Comparison of ENCODE assay signal across 12 mouse cellular contexts in genomic region chr3:148958714-148959113, GRCm38 (mm10). TPM values are rescaled to one million over a fixed set of nuclear protein-coding genes. Genes with fewer than 3 reads are reported as not detected.
DNase-seq lines count a peak whose midpoint lies in the region; ATAC-seq and TF ChIP-seq lines count a peak whose summit lies in the region.
"Had no signal": no experiment of that assay in that cellular context is flagged by ENCODE, and none has a peak within 500 bp of the region (broad histone marks: within the 10 kb centered on the region; RNA-seq: fewer than 3 reads in every experiment).

No protein-coding gene starts in this region.

- peak overlapping the region; percentile 49; the same call in 1 of the 2 replicates for H3K4me2 ChIP-seq in forebrain, embryonic 15.5 days (replicated peaks)
- peak overlapping the region; percentile 82 for H3K4me2 ChIP-seq in heart, embryonic 16.5 days (ENCODE audit: low read depth, low read length)
- H3K4me2 ChIP-seq in midbrain, embryonic 14.5 days (ENCODE audit: low read length) = peak overlapping the region; percentile 50

- no peaks in the 10 kb centered on the region for H3K27me3 ChIP-seq in forebrain, embryonic 15.5 days
- H3K27me3 ChIP-seq in forebrain, embryonic 10.5 days (ENCODE audit: poor library complexity, severe bottlenecking) = no peaks in the 10 kb centered on the region
- no peaks in the 10 kb centered on the region for H3K27me3 ChIP-seq in heart, embryonic 16.5 days (ENCODE audit: control insufficient read depth, insufficient read depth, low read length)
- H3K27me3 ChIP-seq in midbrain, embryonic 14.5 days (ENCODE audit: control insufficient read depth, insufficient read depth, low read length) = no peaks in the 10 kb centered on the region
- H3K27me3 ChIP-seq: limb, embryonic 15.5 days had no signal

- ATAC-seq in forebrain, embryonic 15.5 days (replicated peaks) = no peak
- peak; percentile 68; the same call in 1 of the 2 replicates for ATAC-seq in heart, embryonic 16.5 days (replicated peaks; ENCODE audit: extremely low read depth, insufficient read depth, low FRiP score)
- no peak for ATAC-seq in midbrain, embryonic 14.5 days (ENCODE audit: low FRiP score, low TSS enrichment)

- 63% methylated on average over 5 of the region's 5 CpGs for WGBS in forebrain, embryonic 15.5 days
- WGBS in forebrain, embryonic 10.5 days = 77% methylated on average over 5 of the region's 5 CpGs
- 11% methylated on average over 5 of the region's 5 CpGs for WGBS in heart, embryonic 16.5 days
- WGBS in midbrain, embryonic 14.5 days = 67% methylated on average over 5 of the region's 5 CpGs

- H3K27ac ChIP-seq in forebrain, embryonic 15.5 days (replicated peaks) = no peak overlapping the region
- no peak overlapping the region for H3K27ac ChIP-seq in forebrain, embryonic 10.5 days
- no peak overlapping the region for H3K27ac ChIP-seq in layer of hippocampus, adult 2 months
- peak overlapping the region; percentile 45; the same call in 1 of the 2 replicates for H3K27ac ChIP-seq in heart, embryonic 16.5 days (ENCODE audit: low read length)
- no peak overlapping the region for H3K27ac ChIP-seq in midbrain, embryonic 14.5 days (replicated peaks; ENCODE audit: low read depth, low read length)
- H3K27ac ChIP-seq: limb, embryonic 15.5 days had no signal

- peak overlapping the region; percentile 18; the same call in 1 of the 2 replicates for H3K9ac ChIP-seq in forebrain, embryonic 15.5 days (replicated peaks)
- peak overlapping the region; percentile 63 for H3K9ac ChIP-seq in heart, embryonic 16.5 days (ENCODE audit: low read length)
- H3K9ac ChIP-seq in midbrain, embryonic 14.5 days (replicated peaks; ENCODE audit: low read length) = 0 out of 2 replicates have a peak overlapping the region, but pooled peaks have one; percentile 23
- H3K9ac ChIP-seq: limb, embryonic 15.5 days had no signal

- peaks cover 57% of the 10 kb centered on the region for H3K4me1 ChIP-seq in forebrain, embryonic 15.5 days
- H3K4me1 ChIP-seq in forebrain, embryonic 10.5 days = peaks cover 73% of the 10 kb centered on the region
- H3K4me1 ChIP-seq in heart, embryonic 16.5 days (ENCODE audit: control insufficient read depth, insufficient read depth, low read length) = peaks cover 42% of the 10 kb centered on the region
- peaks cover 48% of the 10 kb centered on the region for H3K4me1 ChIP-seq in midbrain, embryonic 14.5 days (ENCODE audit: control insufficient read depth, insufficient read depth, low read length)

- TF ChIP-seq CTCF in layer of hippocampus, adult 2 months (conservative IDR thresholded peaks at IDR 0.05) = no peak

- no peak for DNase-seq in forebrain, embryonic 10.5 days (ENCODE audit: extremely low spot score, low spot score)
- DNase-seq in layer of hippocampus, adult 2 months (ENCODE audit: low spot score in 2 of 2) = no peak
- DNase-seq in layer of hippocampus, adult 9-11 months = no peak
- no peak for DNase-seq in midbrain, embryonic 14.5 days
- DNase-seq in right cerebral cortex, adult 2 months (ENCODE audit: low spot score in 2 of 2) = no peak
- no peak for DNase-seq in kidney, adult 11 months
- DNase-seq: cerebellum, adult 9-11 months; right cerebral cortex, postnatal 25 days; thymus, adult 18-20 months had no signal

- no peaks in the 10 kb centered on the region for H3K9me3 ChIP-seq in forebrain, embryonic 15.5 days
- no peaks in the 10 kb centered on the region for H3K9me3 ChIP-seq in forebrain, embryonic 10.5 days
- H3K9me3 ChIP-seq in heart, embryonic 16.5 days (replicated peaks; ENCODE audit: control insufficient read depth, low read length) = no peaks in the 10 kb centered on the region
- H3K9me3 ChIP-seq in midbrain, embryonic 14.5 days (ENCODE audit: control insufficient read depth, low read length) = no peaks in the 10 kb centered on the region
- H3K9me3 ChIP-seq: limb, embryonic 15.5 days had no signal

- no peak overlapping the region for H3K4me3 ChIP-seq in forebrain, embryonic 15.5 days
- H3K4me3 ChIP-seq in forebrain, embryonic 10.5 days = no peak overlapping the region
- H3K4me3 ChIP-seq in layer of hippocampus, adult 2 months = peak overlapping the region; percentile 34; the same call in 1 of the 2 replicates
- H3K4me3 ChIP-seq in heart, embryonic 16.5 days (ENCODE audit: low read length) = peak overlapping the region; percentile 57
- H3K4me3 ChIP-seq in midbrain, embryonic 14.5 days (replicated peaks; ENCODE audit: low read depth, low read length) = no peak overlapping the region

- no peaks in the 10 kb centered on the region for H3K36me3 ChIP-seq in forebrain, embryonic 15.5 days
- H3K36me3 ChIP-seq in forebrain, embryonic 10.5 days (replicated peaks) = peaks cover 18% of the 10 kb centered on the region
- no peaks in the 10 kb centered on the region for H3K36me3 ChIP-seq in heart, embryonic 16.5 days (ENCODE audit: control insufficient read depth, insufficient read depth)
- H3K36me3 ChIP-seq in midbrain, embryonic 14.5 days (ENCODE audit: control insufficient read depth, insufficient read depth, low read length) = no peaks in the 10 kb centered on the region
- H3K36me3 ChIP-seq: limb, embryonic 15.5 days had no signal

RNA-seq across cellular contexts. Expression of gene Adgrl2, which starts 31.6 kb away (rescaled TPM):
- polyA plus RNA-seq in forebrain, embryonic 15.5 days (2015; fragmentation: Nextera tagmentation; extraction: Ambion mirVana) = 99.4 and 119 TPM in 2 replicates
- polyA plus RNA-seq in forebrain, embryonic 10.5 days (2016; fragmentation: Nextera tagmentation; extraction: Ambion mirVana) = 78.1 and 81.6 TPM in 2 replicates
- 10 to 100 TPM; 56.6 to 58.7 TPM for total RNA-seq in layer of hippocampus, adult 2 months (2021)
- 32.7 and 34.6 TPM in 2 replicates for polyA plus RNA-seq in heart, embryonic 16.5 days (2015; fragmentation: Nextera tagmentation; extraction: Ambion mirVana)
- 142 and 160 TPM in 2 replicates for polyA plus RNA-seq in midbrain, embryonic 14.5 days (2014; fragmentation: Nextera tagmentation; extraction: Ambion mirVana)

Comparison
In these comparisons a context has a peak if more than half of its experiments do, and no peak if none do; other contexts are left out.
1. H3K4me3 ChIP-seq: peak in layer of hippocampus, adult 2 months (single experiment) and heart, embryonic 16.5 days (single experiment); none in forebrain, embryonic 15.5 days (single experiment), forebrain, embryonic 10.5 days (single experiment) and midbrain, embryonic 14.5 days (single experiment).
2. Peak in every context shown above with its lines, with median percentiles within 50 percentile points of each other: H3K4me2 ChIP-seq and H3K9ac ChIP-seq.